Mouse (Mus musculus) bone marrow macrophage, adult 2 months (primary cell): ENCODE results near the gene Btbd9.

Experiments
- CTCF ChIP-seq: IDR thresholded peaks from 2 replicates; pipeline ENCODE4 v1.5.1; 2012; ENCODE audit warnings: low read depth, mild to moderate bottlenecking, low read length, moderate library complexity
- POLR2A ChIP-seq: IDR thresholded peaks from 2 replicates; pipeline ENCODE4 v1.6.1; 2012; ENCODE audit warnings: mild to moderate bottlenecking, low read depth, low read length, borderline replicate concordance

DNA sequence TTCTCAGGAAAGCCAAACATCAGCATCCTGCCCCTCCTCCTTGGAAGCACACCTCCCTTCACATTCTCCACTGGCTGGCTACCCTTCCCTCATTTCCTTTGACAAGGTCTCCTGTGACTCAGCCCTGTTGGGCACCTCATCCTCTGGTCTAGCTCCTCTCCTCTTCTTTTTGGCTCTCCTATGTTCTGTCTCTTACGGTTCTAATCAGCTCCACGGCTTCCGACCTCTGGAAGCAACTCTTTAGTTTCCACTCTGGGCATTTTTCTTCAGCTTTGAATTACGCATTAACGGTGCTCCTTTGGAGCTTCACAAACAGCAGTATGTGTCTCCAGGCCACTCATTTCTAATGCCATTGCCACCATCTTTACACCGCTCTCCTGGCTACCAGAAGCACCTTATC lies 82.8 kb downstream of the Btbd9 start:
- TF ChIP-seq CTCF = no peak
- no peak for TF ChIP-seq POLR2A
